Mouse (Mus musculus) megakaryocyte, embryonic 14.5 days (primary cell): Measurements from ENCODE around the gene Mylk4.

Experiments used
- FLI1 ChIP-seq: IDR thresholded peaks from 2 replicates; pipeline ENCODE4 v1.6.1; 2012; ENCODE audit warnings: low read length, inconsistent platforms, mixed read lengths
- GATA1 ChIP-seq: IDR thresholded peaks from 3 replicates; pipeline ENCODE4 v1.6.1; 2012; ENCODE audit warnings: mixed read lengths, low read length, inconsistent platforms, borderline replicate concordance

DNA sequence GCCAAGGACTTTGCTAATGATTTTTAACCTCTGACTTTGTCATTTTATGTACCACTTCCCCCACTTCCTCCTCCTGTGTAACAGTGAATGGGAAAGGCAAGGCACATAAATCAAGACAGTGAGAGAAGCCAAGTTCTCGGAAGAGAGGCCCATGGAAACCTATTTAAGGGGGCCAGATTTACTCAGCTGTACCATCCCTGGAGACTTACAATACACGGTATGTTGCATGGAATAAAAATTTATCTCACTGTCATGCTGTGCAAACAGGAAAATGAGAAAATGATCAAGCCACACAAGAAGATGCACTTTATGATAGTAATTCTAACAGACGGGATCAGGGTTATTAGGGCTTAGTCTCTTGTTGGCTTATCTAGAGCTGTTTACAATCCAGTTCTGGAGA lies 64.5 kb downstream of the Mylk4 start:
- no peak for TF ChIP-seq GATA1
- TF ChIP-seq FLI1: no peak
